Mouse (Mus musculus) hindbrain, postnatal 0 days (tissue): ENCODE data around the gene Hoga1. TPM values are rescaled to one million over a fixed set of nuclear protein-coding genes. Genes with fewer than 3 reads are reported as not detected.

Experiments used
- ATAC-seq: fragments of 200-750 bp; cut with Nextera tagmentation; 2 replicates; pipeline ENCODE4 v1.8.0; 2017; ENCODE audit warnings: mild to moderate bottlenecking, moderate TSS enrichment, moderate library complexity
- DNase-seq: peaks from one replicate; pipeline ENCODE4 v3.0.0-alpha.2; 2015; ENCODE audit warnings: low spot score
- H3K27ac ChIP-seq: fragments of 300-500 bp; sonication (generic); 2 replicates; pipeline ENCODE4 v1.5.1; 2014; ENCODE audit warnings: mild to moderate bottlenecking
- H3K27me3 ChIP-seq: fragments of 300-500 bp; sonication (generic); 2 replicates; pipeline ENCODE4 v1.6.1; 2014; ENCODE audit warnings: low read length, mixed read lengths; ENCODE audit not compliant: insufficient read depth
- H3K36me3 ChIP-seq: fragments of 300-500 bp; sonication (generic); 2 replicates; pipeline ENCODE4 v1.6.1; 2014; ENCODE audit warnings: low read length, mixed read lengths; ENCODE audit not compliant: insufficient read depth
- H3K4me1 ChIP-seq: fragments of 300-500 bp; sonication (generic); 2 replicates; pipeline ENCODE4 v1.6.1; 2014; ENCODE audit warnings: antibody characterized with exemption, low read length, mixed read lengths; ENCODE audit not compliant: insufficient read depth
- H3K4me2 ChIP-seq: fragments of 300-500 bp; sonication (generic); 2 replicates; pipeline ENCODE4 v1.6.1; 2014; ENCODE audit warnings: low read depth, mild to moderate bottlenecking, low read length, moderate library complexity, mixed read lengths
- H3K4me3 ChIP-seq: fragments of 300-500 bp; sonication (generic); 2 replicates; pipeline ENCODE4 v1.5.1; 2014; ENCODE audit warnings: low read length
- H3K9ac ChIP-seq: fragments of 300-500 bp; sonication (generic); replicated peaks from 2 replicates; pipeline ENCODE4 v1.6.1; 2014; ENCODE audit warnings: mild to moderate bottlenecking, low read length, moderate library complexity, mixed read lengths
- H3K9me3 ChIP-seq: fragments of 300-500 bp; sonication (generic); 2 replicates; pipeline ENCODE4 v1.6.1; 2016; ENCODE audit warnings: low read length, mixed read lengths
- CTCF ChIP-seq: IDR thresholded peaks from 2 replicates; pipeline ENCODE4 v1.5.1; 2016; ENCODE audit warnings: antibody characterized with exemption, control low read depth, low read depth
- WGBS: fragments of 180-500 bp; shearing (Covaris S2); extraction: QIAGEN DNeasy Blood & Tissue Kit; methylation state at CpG from one replicate; pipeline ENCODE4 v1.1.7; 2014; 5-methylcytosine and 5-hydroxymethylcytosine counted together
- polyA plus RNA-seq: library from polyadenylated mRNA; unstranded; fragments of >200 nt; fragmentation: Nextera tagmentation; extraction: Ambion mirVana; gene quantifications from 2 replicates; pipeline ENCODE4 v1.2.1, GENCODE M21; 2015
- total RNA-seq: library from RNA; depleted of rRNA; stranded (reverse); fragments of >200 nt; gene quantifications from 2 replicates; pipeline ENCODE4 v1.2.3, GENCODE M21; 2014

Gene Hoga1
- total and polyA plus RNA-seq, 2 experiments from 2014 or later, result 3.6 to 3.9 TPM

GRCm38 (mm10) chr19:42035456-42036248, 9.8 kb upstream of the Hoga1 start, which contains the start of gene Ankrd2:
Gene Ankrd2, plus strand, starts transcription at chr19:42036000.
- DNase-seq, result peak; percentile 90
- H3K27ac ChIP-seq, result no peak within 1 kb of the TSS

DNA sequence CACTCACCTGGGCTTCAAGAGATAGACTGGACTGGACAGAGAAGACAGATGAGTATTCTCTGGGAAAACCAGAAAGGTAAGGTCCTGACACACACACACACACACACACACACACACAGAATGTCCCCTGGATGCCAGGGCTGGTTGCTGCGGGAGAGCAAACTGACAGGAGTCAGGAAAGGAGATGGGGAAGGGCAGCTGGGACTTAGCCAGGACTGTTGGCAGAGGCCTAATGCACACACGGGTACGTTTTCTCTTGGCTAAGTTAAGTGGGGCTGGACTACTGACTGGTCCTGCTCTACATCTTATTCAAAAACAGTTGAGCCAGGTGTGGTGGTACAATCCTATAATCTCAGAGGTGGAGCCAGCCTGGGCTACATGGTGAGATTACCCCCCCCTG, 9.1 kb upstream of the Hoga1 start:
- Histone ChIP-seq H3K9ac (no peak overlapping the region), H3K4me3 (no peak overlapping the region), H3K27me3 (no peaks in the 10 kb centered on the region), H3K27ac (no peak overlapping the region), H3K9me3 (no peaks in the 10 kb centered on the region), H3K4me2 (no peak overlapping the region), H3K36me3 (no peaks in the 10 kb centered on the region), H3K4me1 (no peaks in the 10 kb centered on the region)
- ATAC-seq (no peak), DNase-seq (no peak)
- no peak for TF ChIP-seq CTCF
- 58% methylated on average over 3 of the region's 3 CpGs for WGBS

More at GRCm38 (mm10) chr19:42035456-42036248, 9.8 kb upstream of the Hoga1 start, which contains the start of gene Ankrd2:
- Histone ChIP-seq H3K4me1 (no peaks in the 10 kb centered on the region), H3K36me3 (no peaks in the 10 kb centered on the region), H3K4me2 (no peak within 1 kb of the TSS), H3K9ac (no peak within 1 kb of the TSS), H3K27me3 (no peaks in the 10 kb centered on the region), H3K9me3 (no peaks in the 10 kb centered on the region), H3K4me3 (no peak within 1 kb of the TSS)
- WGBS, result 66% methylated on average over 19 of the region's 19 CpGs
- peak; percentile 90 for ATAC-seq
- peak; percentile 91 for TF ChIP-seq CTCF

DNA sequence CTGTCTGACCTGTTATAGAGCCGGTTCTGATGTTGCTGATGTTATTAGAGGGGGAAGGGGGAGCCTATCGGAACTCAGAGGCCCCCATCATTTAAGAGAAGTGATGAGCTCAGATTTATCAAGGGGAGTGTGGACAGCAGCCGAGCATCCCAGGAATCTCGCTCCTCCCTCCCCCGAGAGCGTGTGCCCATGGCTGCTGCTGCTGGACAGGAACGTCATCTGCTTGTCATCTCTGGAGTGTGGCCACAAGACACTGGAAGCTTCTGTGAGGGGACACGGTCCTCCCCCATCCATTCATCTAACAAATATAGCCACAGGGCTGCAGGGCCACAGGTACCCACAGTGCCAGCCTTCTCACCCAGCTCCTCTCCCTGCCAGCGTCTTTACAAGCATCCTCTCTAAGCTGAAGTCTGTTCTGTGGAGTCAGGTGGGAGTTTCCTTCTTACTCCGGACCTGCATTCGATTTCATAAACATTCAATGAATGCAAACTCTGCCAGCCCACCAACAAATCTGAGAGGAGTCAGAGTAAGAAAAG, 8.2 kb upstream of the Hoga1 start:
- no peaks in the 10 kb centered on the region for H3K36me3 ChIP-seq
- no peaks in the 10 kb centered on the region for H3K9me3 ChIP-seq
- no peak overlapping the region for H3K27ac ChIP-seq
- no peak for ATAC-seq
- H3K4me3 ChIP-seq, result no peak overlapping the region
- no peaks in the 10 kb centered on the region for H3K27me3 ChIP-seq
- whole genome bisulfite sequencing, result 79% methylated on average over 11 of the region's 11 CpGs
- TF ChIP-seq CTCF, result no peak
- no peaks in the 10 kb centered on the region for H3K4me1 ChIP-seq
- DNase-seq, result no peak
- no peak overlapping the region for H3K4me2 ChIP-seq
- H3K9ac ChIP-seq, result no peak overlapping the region

- Histone ChIP-seq H3K36me3 (no peaks in the 10 kb centered on the region), H3K4me3 (no peak overlapping the region), H3K27me3 (no peaks in the 10 kb centered on the region), H3K4me1 (no peaks in the 10 kb centered on the region), H3K9me3 (no peaks in the 10 kb centered on the region), H3K4me2 (no peak overlapping the region), H3K9ac (no peak overlapping the region), H3K27ac (no peak overlapping the region)
- DNase-seq (no peak), ATAC-seq (no peak)
- WGBS, result 92% methylated on average over 12 of the region's 12 CpGs
- TF ChIP-seq CTCF, result no peak
These were observed 7.1 kb upstream of the Hoga1 start for GRCm38 (mm10) chr19:42038310-42038709.

GRCm38 (mm10) chr19:42043988-42044387, 1.4 kb upstream of the Hoga1 start:
- Histone ChIP-seq H3K36me3 (no peaks in the 10 kb centered on the region), H3K9ac (no peak overlapping the region), H3K27ac (no peak overlapping the region), H3K27me3 (no peaks in the 10 kb centered on the region), H3K4me3 (no peak overlapping the region), H3K4me2 (no peak overlapping the region), H3K4me1 (peaks cover 4% of the 10 kb centered on the region; the same call in 1 of the 2 replicates), H3K9me3 (no peaks in the 10 kb centered on the region)
- 97% methylated on average over 6 of the region's 6 CpGs for WGBS
- DNase-seq (no peak), ATAC-seq (no peak)
- no peak for TF ChIP-seq CTCF

- 78% methylated on average over 1 of the region's 1 CpGs for WGBS
- no peak overlapping the region for H3K4me2 ChIP-seq
- TF ChIP-seq CTCF, result no peak
- no peaks in the 10 kb centered on the region for H3K36me3 ChIP-seq
- H3K27ac ChIP-seq, result no peak overlapping the region
- no peak for ATAC-seq
- H3K4me1 ChIP-seq, result peaks cover 4% of the 10 kb centered on the region; the same call in 1 of the 2 replicates
- no peak overlapping the region for H3K9ac ChIP-seq
- DNase-seq, result no peak
- H3K27me3 ChIP-seq, result no peaks in the 10 kb centered on the region
- H3K9me3 ChIP-seq, result no peaks in the 10 kb centered on the region
- no peak overlapping the region for H3K4me3 ChIP-seq
These were observed 4.8 kb downstream of the Hoga1 start for GRCm38 (mm10) chr19:42050251-42050650.

DNA sequence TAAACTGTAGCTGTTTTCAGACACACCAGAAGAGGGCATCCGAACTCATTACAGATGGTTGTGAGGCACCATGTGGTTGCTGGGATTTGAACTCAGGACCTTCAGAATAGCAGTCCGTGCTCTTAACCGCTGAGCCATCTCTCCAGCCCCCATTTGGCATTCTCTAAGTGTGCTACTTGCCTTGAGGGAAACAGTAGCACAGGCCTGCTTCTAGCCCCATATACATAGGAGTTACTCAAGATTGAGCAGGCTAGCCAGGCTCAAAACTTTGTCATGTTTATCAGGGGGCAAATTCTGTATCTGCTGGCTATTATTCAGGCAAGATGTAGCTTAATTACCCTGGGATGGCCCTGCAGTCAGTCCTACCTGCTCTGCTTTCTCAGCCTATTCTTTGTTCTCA, 5.9 kb downstream of the Hoga1 start:
- Histone ChIP-seq H3K27me3 (no peaks in the 10 kb centered on the region), H3K4me2 (no peak overlapping the region), H3K4me3 (no peak overlapping the region), H3K4me1 (no peaks in the 10 kb centered on the region), H3K9ac (no peak overlapping the region), H3K9me3 (no peaks in the 10 kb centered on the region), H3K36me3 (no peaks in the 10 kb centered on the region), H3K27ac (no peak overlapping the region)
- ATAC-seq (no peak), DNase-seq (no peak)
- 86% methylated on average over 3 of the region's 3 CpGs for WGBS
- TF ChIP-seq CTCF, result no peak
